Mouse (Mus musculus): Measurements from ENCODE around the gene Ublcp1. TPM values are rescaled to one million over a fixed set of nuclear protein-coding genes. Genes with fewer than 3 reads are reported as not detected.

Ublcp1 gene
- polyA plus RNA-seq (2016; fragmentation: Nextera tagmentation; extraction: Ambion mirVana): 68.4 and 71.5 TPM in 2 replicates

- Histone ChIP-seq H3K9me3 (no peaks in the 10 kb centered on the region), H3K27me3 (no peaks in the 10 kb centered on the region), H3K27ac (replicated peaks) (peak within 1 kb of the TSS; percentile 90), H3K9ac (replicated peaks) (peak within 1 kb of the TSS; percentile 92), H3K4me2 (replicated peaks) (peak within 1 kb of the TSS; percentile 82), H3K4me1 (peaks cover 14% of the 10 kb centered on the region), H3K36me3 (0 out of 2 replicates have a peak, but pooled peaks cover 5% of the 10 kb centered on the region), H3K4me3 (peak within 1 kb of the TSS; percentile 94)
- WGBS: under 1% methylated on average over 53 of the region's 54 CpGs
- ATAC-seq (ENCODE audit: low FRiP score, low read depth): peak; percentile 93
These were observed at the start of gene Ublcp1 for GRCm38 (mm10) chr11:44470432-44471336. TSS of gene Ublcp1 (minus strand) at chr11:44470498.

GRCm38 (mm10) chr11:44519096-44519949 is 49.0 kb upstream of the Ublcp1 start:
- Histone ChIP-seq H3K27me3 (no peaks in the 10 kb centered on the region), H3K4me3 (peak overlapping the region; percentile 96), H3K27ac (replicated peaks) (peak overlapping the region; percentile 98), H3K4me1 (peaks cover 15% of the 10 kb centered on the region), H3K9me3 (no peaks in the 10 kb centered on the region), H3K9ac (replicated peaks) (peak overlapping the region; percentile 98), H3K36me3 (no peaks in the 10 kb centered on the region; the same call in 1 of the 2 replicates), H3K4me2 (replicated peaks) (peak overlapping the region; percentile 77)
- peak; percentile 73 for ATAC-seq (ENCODE audit: low FRiP score, low read depth)
- under 1% methylated on average over 49 of the region's 61 CpGs for WGBS

- WGBS: 1% methylated on average over 69 of the region's 70 CpGs
- ATAC-seq (ENCODE audit: low FRiP score, low read depth): peak; percentile 79
These were observed 48.2 kb upstream of the Ublcp1 start, which contains the start of gene Rnf145 for GRCm38 (mm10) chr11:44518281-44519095. TSS of gene Rnf145 (plus strand) at chr11:44518964.

GRCm38 (mm10) chr11:44517561-44518280 is 47.4 kb upstream of the Ublcp1 start:
- H3K9me3 ChIP-seq: no peaks in the 10 kb centered on the region
- H3K27ac ChIP-seq (replicated peaks): no peak overlapping the region
- no peak for ATAC-seq (ENCODE audit: low FRiP score, low read depth)
- no peaks in the 10 kb centered on the region for H3K27me3 ChIP-seq
- H3K4me1 ChIP-seq: peaks cover 15% of the 10 kb centered on the region
- no peak overlapping the region for H3K9ac ChIP-seq (replicated peaks)
- H3K4me2 ChIP-seq (replicated peaks): peak overlapping the region; percentile 77
- no peaks in the 10 kb centered on the region for H3K36me3 ChIP-seq
- peak overlapping the region; percentile 96 for H3K4me3 ChIP-seq
- 49% methylated on average over 6 of the region's 6 CpGs for WGBS

More at GRCm38 (mm10) chr11:44518281-44519095, 48.2 kb upstream of the Ublcp1 start, which contains the start of gene Rnf145:
- H3K9me3 ChIP-seq: no peaks in the 10 kb centered on the region
- H3K4me3 ChIP-seq: peak within 1 kb of the TSS; percentile 96
- H3K27me3 ChIP-seq: no peaks in the 10 kb centered on the region
- peak within 1 kb of the TSS; percentile 98 for H3K27ac ChIP-seq (replicated peaks)
- peak within 1 kb of the TSS; percentile 77 for H3K4me2 ChIP-seq (replicated peaks)
- peaks cover 15% of the 10 kb centered on the region for H3K4me1 ChIP-seq
- peak within 1 kb of the TSS; percentile 98 for H3K9ac ChIP-seq (replicated peaks)
- H3K36me3 ChIP-seq: no peaks in the 10 kb centered on the region

GRCm38 (mm10) chr11:44516362-44516761 is 46.1 kb upstream of the Ublcp1 start:
- Histone ChIP-seq H3K4me1 (peaks cover 10% of the 10 kb centered on the region), H3K36me3 (no peaks in the 10 kb centered on the region), H3K4me2 (replicated peaks) (no peak overlapping the region), H3K9ac (replicated peaks) (no peak overlapping the region), H3K27ac (replicated peaks) (no peak overlapping the region), H3K4me3 (no peak overlapping the region), H3K27me3 (no peaks in the 10 kb centered on the region), H3K9me3 (no peaks in the 10 kb centered on the region)
- no peak for ATAC-seq (ENCODE audit: low FRiP score, low read depth)
- 7% methylated on average over 1 of the region's 1 CpGs for WGBS

- no peaks in the 10 kb centered on the region for H3K27me3 ChIP-seq
- H3K27ac ChIP-seq (replicated peaks): no peak overlapping the region
- no peaks in the 10 kb centered on the region for H3K9me3 ChIP-seq
- ATAC-seq (ENCODE audit: low FRiP score, low read depth): no peak
- H3K4me2 ChIP-seq (replicated peaks): no peak overlapping the region
- H3K4me3 ChIP-seq: no peak overlapping the region
- WGBS: 42% methylated on average over 2 of the region's 2 CpGs
- no peaks in the 10 kb centered on the region for H3K36me3 ChIP-seq
- no peaks in the 10 kb centered on the region for H3K4me1 ChIP-seq
- no peak overlapping the region for H3K9ac ChIP-seq (replicated peaks)
These were observed 44.4 kb upstream of the Ublcp1 start for GRCm38 (mm10) chr11:44514666-44515065.

- no peaks in the 10 kb centered on the region for H3K27me3 ChIP-seq
- WGBS: 79% methylated on average over 2 of the region's 2 CpGs
These were observed 42.7 kb upstream of the Ublcp1 start for GRCm38 (mm10) chr11:44513026-44513422.

GRCm38 (mm10) chr11:44512044-44513025 is 42.0 kb upstream of the Ublcp1 start:
- Histone ChIP-seq H3K27ac (replicated peaks) (no peak overlapping the region), H3K9me3 (no peaks in the 10 kb centered on the region), H3K4me1 (no peaks in the 10 kb centered on the region), H3K27me3 (no peaks in the 10 kb centered on the region), H3K36me3 (no peaks in the 10 kb centered on the region), H3K4me2 (replicated peaks) (no peak overlapping the region), H3K9ac (replicated peaks) (no peak overlapping the region), H3K4me3 (no peak overlapping the region)
- ATAC-seq (ENCODE audit: low FRiP score, low read depth): no peak
- WGBS: 81% methylated on average over 14 of the region's 14 CpGs

More at GRCm38 (mm10) chr11:44513026-44513422, 42.7 kb upstream of the Ublcp1 start:
- no peaks in the 10 kb centered on the region for H3K36me3 ChIP-seq
- H3K4me2 ChIP-seq (replicated peaks): no peak overlapping the region
- no peak overlapping the region for H3K27ac ChIP-seq (replicated peaks)
- H3K9ac ChIP-seq (replicated peaks): no peak overlapping the region
- no peaks in the 10 kb centered on the region for H3K4me1 ChIP-seq
- H3K9me3 ChIP-seq: no peaks in the 10 kb centered on the region
- no peak overlapping the region for H3K4me3 ChIP-seq
- no peak for ATAC-seq (ENCODE audit: low FRiP score, low read depth)

GRCm38 (mm10) chr11:44510371-44510770 is 40.1 kb upstream of the Ublcp1 start:
- no peaks in the 10 kb centered on the region for H3K9me3 ChIP-seq
- H3K27ac ChIP-seq (replicated peaks): no peak overlapping the region
- WGBS: 90% methylated on average over 7 of the region's 7 CpGs
- no peak overlapping the region for H3K4me2 ChIP-seq (replicated peaks)
- no peak for ATAC-seq (ENCODE audit: low FRiP score, low read depth)
- no peaks in the 10 kb centered on the region for H3K4me1 ChIP-seq
- no peak overlapping the region for H3K4me3 ChIP-seq
- H3K9ac ChIP-seq (replicated peaks): no peak overlapping the region
- no peaks in the 10 kb centered on the region for H3K36me3 ChIP-seq
- H3K27me3 ChIP-seq: no peaks in the 10 kb centered on the region

- Histone ChIP-seq H3K9me3 (no peaks in the 10 kb centered on the region), H3K4me3 (no peak overlapping the region), H3K27me3 (no peaks in the 10 kb centered on the region), H3K36me3 (no peaks in the 10 kb centered on the region), H3K9ac (replicated peaks) (no peak overlapping the region), H3K4me1 (no peaks in the 10 kb centered on the region), H3K4me2 (replicated peaks) (no peak overlapping the region), H3K27ac (replicated peaks) (no peak overlapping the region)
- no peak for ATAC-seq (ENCODE audit: low FRiP score, low read depth)
- 87% methylated on average over 2 of the region's 2 CpGs for WGBS
These were observed 39.6 kb upstream of the Ublcp1 start for GRCm38 (mm10) chr11:44509906-44510305.

Measured in midbrain, embryonic 12.5 days (tissue).